Mouse (Mus musculus): Measurements from ENCODE around the gene Tbccd1.

The Tbccd1 gene

DNA sequence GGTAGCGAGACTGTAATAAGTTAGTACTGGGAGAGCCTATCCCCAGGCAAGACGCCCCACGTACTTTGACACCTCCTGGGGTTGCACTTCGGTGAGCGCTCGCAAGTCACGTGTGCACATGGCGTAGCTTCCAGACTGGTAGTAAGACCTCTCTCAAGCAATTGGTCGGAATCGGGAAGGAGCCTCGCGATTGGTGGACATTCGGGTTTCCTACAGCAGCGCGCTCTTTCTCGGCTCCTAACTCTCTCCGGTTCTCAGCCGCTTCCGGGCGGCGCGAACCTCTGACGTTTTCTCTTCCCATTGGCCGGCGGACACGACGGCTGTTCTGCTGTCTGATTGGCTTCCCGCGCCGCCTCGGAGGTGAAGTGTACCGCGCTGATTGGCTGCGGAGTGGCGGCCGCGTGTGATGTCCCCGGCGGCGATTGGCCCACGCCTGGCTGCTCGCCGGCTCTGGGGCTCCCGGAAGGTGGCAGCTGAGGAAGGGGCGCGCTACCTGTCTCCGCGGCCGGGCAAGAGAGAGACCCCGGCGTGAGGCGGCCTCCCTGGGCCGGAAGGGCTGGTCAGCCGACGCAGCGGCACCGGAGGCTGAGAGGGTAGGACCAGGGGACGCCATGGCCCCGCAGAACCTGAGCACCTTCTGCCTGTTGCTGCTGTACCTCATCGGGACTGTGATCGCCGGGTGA lies at the start of gene Tbccd1, which contains the start of gene Dnajb11:
TSS of gene Tbccd1 (minus strand) at position 239 of the 683 bp plus-strand sequence.
TSS of gene Dnajb11 (plus strand) at position 415 of the 683 bp plus-strand sequence.
- peak; percentile 99 for DNase-seq

DNA sequence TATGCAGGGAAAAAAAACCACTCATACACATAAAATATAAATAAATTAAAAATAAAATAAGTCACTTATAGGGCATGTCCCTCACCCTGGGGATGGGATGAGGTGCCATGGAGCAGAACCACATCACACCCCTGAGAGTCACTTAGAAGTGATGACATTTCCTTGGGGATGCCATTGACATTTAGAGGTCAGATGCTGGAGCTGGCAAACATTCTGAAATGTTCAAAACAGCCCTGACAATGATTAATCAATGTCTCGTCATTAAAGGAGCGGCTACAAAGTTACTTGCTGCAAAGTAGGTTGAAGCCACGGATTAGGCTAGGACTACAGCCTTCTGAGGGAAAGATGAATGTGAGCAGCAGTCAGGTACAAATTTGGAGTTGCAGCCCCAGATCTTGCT lies 43.9 kb upstream of the Tbccd1 start:
- DNase-seq: no peak

DNA sequence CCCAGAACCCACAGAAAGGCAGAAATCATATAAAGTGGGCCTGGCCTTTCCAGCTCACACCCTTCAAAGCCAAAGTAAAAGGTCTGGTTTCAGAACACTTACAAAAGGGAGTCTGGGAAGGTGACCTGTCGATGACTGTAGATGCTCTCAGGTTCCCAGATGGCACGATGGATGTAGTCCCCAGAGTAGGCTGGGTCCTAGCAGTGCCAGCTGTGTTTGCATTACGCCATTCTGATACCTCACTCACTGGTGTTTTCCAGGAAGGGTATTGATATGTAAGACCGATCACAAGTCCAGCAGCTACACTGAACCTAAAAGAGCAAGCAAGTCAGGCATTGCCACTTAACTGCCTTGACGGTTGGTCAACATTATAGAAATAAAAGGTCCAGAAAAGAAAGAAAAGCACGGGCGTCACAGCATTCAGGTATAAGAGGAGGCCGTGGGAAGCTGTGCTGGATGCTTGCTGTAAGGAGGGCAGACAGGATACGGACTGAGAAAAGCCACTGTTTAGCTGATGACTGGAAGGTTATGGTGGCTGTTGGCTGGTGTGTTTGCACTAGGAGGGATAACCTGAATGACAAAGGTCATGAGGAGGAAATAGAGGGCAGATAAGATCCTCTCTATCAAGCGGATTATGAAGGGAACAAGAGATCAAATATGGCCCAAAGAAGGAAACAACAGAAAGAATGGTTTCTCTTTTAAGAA lies 42.5 kb upstream of the Tbccd1 start:
- no peak for DNase-seq

- no peak for DNase-seq
Measured at GRCm38 (mm10) chr16:22899346-22899745, 41.9 kb upstream of the Tbccd1 start.

- DNase-seq: no peak
Measured at GRCm38 (mm10) chr16:22896618-22897017, 39.1 kb upstream of the Tbccd1 start.

GRCm38 (mm10) chr16:22894095-22894494 lies 36.6 kb upstream of the Tbccd1 start:
- no peak for DNase-seq

- no peak for DNase-seq
Measured at GRCm38 (mm10) chr16:22891733-22892154, 34.3 kb upstream of the Tbccd1 start.

DNA sequence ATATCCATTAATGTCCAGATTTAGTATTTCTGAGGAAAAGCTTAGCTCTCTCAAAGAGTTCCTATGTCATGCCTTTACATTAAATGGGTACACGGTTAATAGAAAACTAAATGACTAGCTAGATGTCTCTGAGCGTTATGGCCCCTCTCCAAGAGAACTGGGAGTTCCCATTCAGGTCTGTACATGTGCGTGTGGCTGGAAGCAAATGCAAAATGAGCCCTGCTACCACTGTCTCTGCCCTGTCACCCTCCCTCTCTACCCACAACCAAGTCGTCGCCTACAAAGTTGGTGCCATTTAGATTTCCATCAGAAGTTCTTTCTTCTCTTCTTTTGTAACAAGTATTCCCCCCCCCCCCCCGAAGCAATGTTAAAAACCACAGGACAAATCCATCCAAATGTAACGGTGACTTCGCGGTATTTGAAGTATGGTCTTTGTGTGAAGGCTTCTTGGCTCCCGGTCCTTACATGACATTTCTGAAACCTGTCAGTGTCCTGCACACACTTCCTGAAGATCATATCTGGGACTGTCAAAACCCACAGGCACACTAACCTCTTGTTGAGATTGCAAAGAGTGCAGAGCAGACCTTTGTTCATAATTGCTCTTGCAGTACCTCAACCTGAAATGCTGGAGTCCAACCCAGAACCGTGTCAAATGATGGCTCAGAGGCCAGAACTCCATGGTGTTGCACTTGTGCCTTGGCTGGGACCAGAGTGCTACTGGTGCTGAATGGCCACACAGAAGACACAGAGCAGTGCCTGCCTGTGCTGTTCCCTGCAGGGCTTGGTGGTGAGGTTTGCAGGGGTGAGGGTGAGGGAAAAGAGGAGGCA lies 33.4 kb upstream of the Tbccd1 start, which contains the start of gene Ahsg:
TSS of gene Ahsg (plus strand) at position 595 of the 828 bp plus-strand sequence.
- DNase-seq: no peak

- no peak for DNase-seq
Measured at GRCm38 (mm10) chr16:22889716-22890115, 32.2 kb upstream of the Tbccd1 start.

DNA sequence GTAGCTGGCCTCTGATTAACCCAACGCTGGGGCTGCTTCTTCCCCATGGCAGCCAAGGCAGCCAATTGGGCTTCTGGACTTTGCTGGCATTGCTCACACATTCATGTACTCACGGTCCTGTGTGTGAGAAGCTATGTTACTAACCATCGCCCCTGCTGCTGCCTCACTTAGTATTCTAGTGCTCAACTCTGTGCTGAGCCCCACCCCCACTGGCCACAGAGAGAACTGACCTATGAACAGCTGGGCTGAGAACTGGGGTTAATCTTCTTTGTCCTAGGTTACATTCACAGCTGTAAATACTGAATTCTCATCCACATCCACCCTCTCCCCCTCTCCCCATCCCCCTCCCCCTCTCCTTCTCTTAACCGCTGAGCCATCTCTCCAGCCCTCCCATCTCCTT lies 31.4 kb upstream of the Tbccd1 start:
- DNase-seq: no peak

DNA sequence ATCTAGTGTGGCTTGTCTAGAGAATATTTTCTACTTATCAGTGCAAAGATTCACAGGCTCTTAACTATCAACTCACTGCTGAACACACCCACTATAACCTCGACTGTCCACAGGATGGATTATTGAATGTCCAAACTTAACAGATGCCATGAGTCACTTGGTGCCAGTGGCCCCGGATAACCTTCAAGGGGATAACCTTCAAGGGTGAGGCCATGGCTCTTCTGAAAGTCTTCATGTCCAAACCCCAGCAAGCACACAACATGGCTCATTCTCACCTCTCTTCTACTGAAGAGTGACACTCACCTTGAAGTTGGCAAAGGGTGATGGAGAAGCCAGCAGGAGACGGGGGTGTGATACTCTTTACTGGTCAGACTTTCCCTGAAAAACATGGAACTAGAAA lies 29.3 kb upstream of the Tbccd1 start:
- no peak for DNase-seq

- no peak for DNase-seq
Measured at GRCm38 (mm10) chr16:22885356-22885755, 27.9 kb upstream of the Tbccd1 start.

GRCm38 (mm10) chr16:22883441-22883840 lies 26.0 kb upstream of the Tbccd1 start:
- DNase-seq: no peak

GRCm38 (mm10) chr16:22881487-22881886 lies 24.0 kb upstream of the Tbccd1 start:
- no peak for DNase-seq

GRCm38 (mm10) chr16:22880900-22881299 lies 23.4 kb upstream of the Tbccd1 start:
- no peak for DNase-seq

- no peak for DNase-seq
Measured at GRCm38 (mm10) chr16:22879945-22880595, 22.6 kb upstream of the Tbccd1 start.

GRCm38 (mm10) chr16:22878716-22879115 lies 21.2 kb upstream of the Tbccd1 start:
- no peak for DNase-seq

DNA sequence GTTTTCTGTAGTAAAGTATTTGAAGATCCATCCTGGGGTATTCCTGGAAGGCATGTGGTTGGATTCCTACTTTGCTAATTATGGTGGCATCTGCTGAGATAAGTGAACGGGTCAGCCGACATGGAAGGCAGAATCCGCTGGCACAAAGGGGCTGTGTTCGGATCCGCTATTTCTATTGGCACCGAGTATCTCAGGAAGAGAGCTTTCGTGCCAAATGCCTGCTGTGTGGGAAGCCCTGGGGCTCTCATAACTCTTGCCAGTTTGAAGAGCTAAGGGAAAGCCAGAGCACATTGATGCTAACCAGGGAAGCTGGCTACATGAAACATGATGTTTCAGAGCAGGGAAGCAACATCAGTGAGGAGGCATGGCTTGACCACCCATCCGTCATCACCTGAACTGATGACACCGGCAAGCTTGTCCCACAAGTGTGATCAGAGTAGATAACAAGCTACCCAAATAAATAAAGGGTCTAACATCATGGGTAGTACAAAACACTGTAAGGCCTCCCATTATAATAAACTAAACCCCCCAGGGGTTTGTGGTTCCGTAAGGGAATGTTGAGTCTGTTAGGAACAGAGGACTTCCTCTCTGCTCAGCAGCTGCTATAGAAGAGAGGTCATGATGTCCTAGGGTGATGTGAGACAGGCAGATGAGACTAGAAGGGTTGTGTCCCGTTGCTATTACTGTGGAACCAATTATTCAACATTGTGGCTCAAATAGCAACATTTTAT lies 20.4 kb upstream of the Tbccd1 start:
- DNase-seq: peak; percentile 21 to 22

- peak; percentile 25 to 33 for DNase-seq
Measured at GRCm38 (mm10) chr16:22876218-22877043, 19.0 kb upstream of the Tbccd1 start.

DNA sequence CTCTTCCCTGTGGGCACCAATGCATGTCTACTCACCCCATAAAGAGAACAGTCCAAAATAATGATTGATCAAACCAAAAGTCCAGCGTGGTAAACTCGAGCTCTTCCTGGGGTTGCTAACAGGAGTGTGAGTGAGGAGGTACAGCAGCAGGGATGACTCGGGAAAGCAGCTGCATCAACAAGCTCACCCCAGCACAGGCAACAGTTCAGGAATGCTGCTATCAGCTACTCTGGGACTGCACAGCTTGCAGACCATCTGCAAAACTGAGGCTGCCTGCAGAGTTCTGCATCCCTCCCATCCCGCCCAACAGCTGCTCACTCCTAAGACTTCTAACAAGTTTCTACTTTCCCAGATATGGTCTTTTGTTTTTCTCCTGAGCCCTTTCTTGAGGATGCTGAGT lies 15.9 kb upstream of the Tbccd1 start:
- DNase-seq: no peak

GRCm38 (mm10) chr16:22872397-22872796 lies 14.9 kb upstream of the Tbccd1 start:
- DNase-seq: no peak

Data from cerebellum, adult 18-20 months (tissue).